Mouse (Mus musculus): ENCODE results near the gene Chrnb1. TPM values are rescaled to one million over a fixed set of nuclear protein-coding genes. Genes with fewer than 3 reads are reported as not detected.
A peak's percentile ranks its signal among the peaks of the same experiment; 100 is the strongest.

Chrnb1 gene
- polyA plus RNA-seq, 1 experiment from 2014 or later, result 1.7 TPM

- no peak for ATAC-seq (ENCODE audit: low FRiP score, low read depth)
- Histone ChIP-seq H3K4me1 (peaks cover 52% of the 10 kb centered on the region), H3K9me3 (no peaks in the 10 kb centered on the region), H3K36me3 (no peaks in the 10 kb centered on the region), H3K27ac (replicated peaks) (peak overlapping the region; percentile 98), H3K27me3 (no peaks in the 10 kb centered on the region), H3K4me2 (replicated peaks) (peak overlapping the region; percentile 89), H3K9ac (replicated peaks) (peak overlapping the region; percentile 76), H3K4me3 (peak overlapping the region; percentile 54)
- 46% methylated on average over 9 of the region's 9 CpGs for WGBS
These were observed 38.2 kb downstream of the Chrnb1 start for GRCm38 (mm10) chr11:69757303-69758089.

DNA sequence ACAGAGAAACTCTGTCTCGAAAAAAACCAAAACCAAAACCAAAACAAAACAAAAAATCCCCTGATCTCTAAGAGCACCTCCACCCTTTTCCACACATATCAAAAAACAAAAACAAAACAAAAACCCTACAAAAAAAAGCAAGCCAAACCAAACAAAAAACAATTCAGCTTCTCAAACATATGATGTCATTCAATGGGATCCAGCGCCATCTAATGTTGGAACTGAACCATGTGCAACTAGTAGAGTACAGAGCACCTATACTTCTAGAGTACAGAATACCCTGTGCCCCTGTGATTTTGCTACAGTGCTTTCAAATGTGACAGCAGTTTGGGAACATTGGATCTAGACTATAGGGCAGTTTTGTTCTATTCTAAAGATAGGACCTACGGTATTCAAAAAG is 41.0 kb downstream of the Chrnb1 start:
- Histone ChIP-seq H3K27me3 (no peaks in the 10 kb centered on the region), H3K4me3 (0 out of 2 replicates have a peak overlapping the region, but pooled peaks have one; percentile 9), H3K4me1 (peaks cover 46% of the 10 kb centered on the region), H3K9me3 (no peaks in the 10 kb centered on the region), H3K4me2 (replicated peaks) (peak overlapping the region; percentile 89), H3K9ac (replicated peaks) (no peak overlapping the region), H3K27ac (replicated peaks) (no peak overlapping the region), H3K36me3 (no peaks in the 10 kb centered on the region)
- 61% methylated on average over 3 of the region's 3 CpGs for WGBS
- ATAC-seq (ENCODE audit: low FRiP score, low read depth), result no peak

- no peak overlapping the region for H3K27ac ChIP-seq (replicated peaks)
- ATAC-seq (ENCODE audit: low FRiP score, low read depth), result no peak
- H3K9ac ChIP-seq (replicated peaks), result no peak overlapping the region
- WGBS, result 90% methylated on average over 5 of the region's 5 CpGs
- H3K27me3 ChIP-seq, result no peaks in the 10 kb centered on the region
- peak overlapping the region; percentile 15; the same call in 1 of the 2 replicates for H3K4me2 ChIP-seq (replicated peaks)
- H3K36me3 ChIP-seq, result no peaks in the 10 kb centered on the region
- peaks cover 44% of the 10 kb centered on the region for H3K4me1 ChIP-seq
- no peaks in the 10 kb centered on the region for H3K9me3 ChIP-seq
- no peak overlapping the region for H3K4me3 ChIP-seq
These were observed 41.5 kb downstream of the Chrnb1 start for GRCm38 (mm10) chr11:69754233-69754632.

- ATAC-seq (ENCODE audit: low FRiP score, low read depth), result no peak
- Histone ChIP-seq H3K27me3 (no peaks in the 10 kb centered on the region), H3K9me3 (no peaks in the 10 kb centered on the region), H3K4me2 (replicated peaks) (no peak overlapping the region), H3K9ac (replicated peaks) (peak overlapping the region; percentile 29; the same call in 1 of the 2 replicates), H3K27ac (replicated peaks) (no peak overlapping the region), H3K4me3 (no peak overlapping the region), H3K36me3 (peaks cover 4% of the 10 kb centered on the region), H3K4me1 (peaks cover 44% of the 10 kb centered on the region)
These were observed 43.1 kb downstream of the Chrnb1 start for GRCm38 (mm10) chr11:69752686-69753085.

GRCm38 (mm10) chr11:69751635-69752034 is 44.1 kb downstream of the Chrnb1 start:
- Histone ChIP-seq H3K27me3 (no peaks in the 10 kb centered on the region), H3K36me3 (peaks cover 13% of the 10 kb centered on the region), H3K4me2 (replicated peaks) (no peak overlapping the region), H3K27ac (replicated peaks) (no peak overlapping the region), H3K9me3 (no peaks in the 10 kb centered on the region), H3K4me1 (peaks cover 35% of the 10 kb centered on the region), H3K4me3 (no peak overlapping the region), H3K9ac (replicated peaks) (no peak overlapping the region)
- ATAC-seq (ENCODE audit: low FRiP score, low read depth), result no peak
- 89% methylated on average over 3 of the region's 3 CpGs for WGBS

Other genes starting within 250 kb of the Chrnb1 start
- 1.9 and 2.3 TPM in 2 replicates for gene Dnah2, start 246.8 kb downstream of the Chrnb1 start, polyA plus RNA-seq (2016; fragmentation: Nextera tagmentation; extraction: Ambion mirVana)
- gene Efnb3, start 235.7 kb downstream of the Chrnb1 start, polyA plus RNA-seq (2016; fragmentation: Nextera tagmentation; extraction: Ambion mirVana), result 78.3 and 84.6 TPM in 2 replicates
- 29.6 and 33.2 TPM in 2 replicates for gene Wrap53, start 215.7 kb downstream of the Chrnb1 start, polyA plus RNA-seq (2016; fragmentation: Nextera tagmentation; extraction: Ambion mirVana)
- gene Trp53, start 215.6 kb downstream of the Chrnb1 start, polyA plus RNA-seq (2016; fragmentation: Nextera tagmentation; extraction: Ambion mirVana), result 109 and 117 TPM in 2 replicates
- 11.4 and 15.2 TPM in 2 replicates for gene Atp1b2, start 190.0 kb downstream of the Chrnb1 start, polyA plus RNA-seq (2016; fragmentation: Nextera tagmentation; extraction: Ambion mirVana)
- gene Shbg, start 178.0 kb downstream of the Chrnb1 start, polyA plus RNA-seq (2016; fragmentation: Nextera tagmentation; extraction: Ambion mirVana), result not detected in 2 replicates
- gene Sat2, start 173.9 kb downstream of the Chrnb1 start, polyA plus RNA-seq (2016; fragmentation: Nextera tagmentation; extraction: Ambion mirVana), result 22.3 and 23.5 TPM in 2 replicates
- 59.2 and 67.1 TPM in 2 replicates for gene Fxr2, start 163.0 kb downstream of the Chrnb1 start, polyA plus RNA-seq (2016; fragmentation: Nextera tagmentation; extraction: Ambion mirVana)
- gene Sox15, start 140.6 kb downstream of the Chrnb1 start, polyA plus RNA-seq (2016; fragmentation: Nextera tagmentation; extraction: Ambion mirVana), result not detected in 2 replicates
- gene Mpdu1, start 133.3 kb downstream of the Chrnb1 start, polyA plus RNA-seq (2016; fragmentation: Nextera tagmentation; extraction: Ambion mirVana), result 79.4 and 79.9 TPM in 2 replicates
- 7.1 and 7.2 TPM in 2 replicates for gene Cd68, start 129.8 kb downstream of the Chrnb1 start, polyA plus RNA-seq (2016; fragmentation: Nextera tagmentation; extraction: Ambion mirVana)
- 608 and 698 TPM in 2 replicates for gene Eif4a1, start 123.5 kb downstream of the Chrnb1 start, polyA plus RNA-seq (2016; fragmentation: Nextera tagmentation; extraction: Ambion mirVana)
- 108 and 113 TPM in 2 replicates for gene Senp3, start 113.9 kb downstream of the Chrnb1 start, polyA plus RNA-seq (2016; fragmentation: Nextera tagmentation; extraction: Ambion mirVana)
- 0.41 and 0.77 TPM in 2 replicates for gene Tnfsf13, start 110.2 kb downstream of the Chrnb1 start, polyA plus RNA-seq (2016; fragmentation: Nextera tagmentation; extraction: Ambion mirVana)
- gene Tnfsf12, start 100.1 kb downstream of the Chrnb1 start, polyA plus RNA-seq (2016; fragmentation: Nextera tagmentation; extraction: Ambion mirVana), result 2.2 and 2.9 TPM in 2 replicates
- 0.65 and 1.3 TPM in 2 replicates for gene Tnfsfm13, start 99.8 kb downstream of the Chrnb1 start, polyA plus RNA-seq (2016; fragmentation: Nextera tagmentation; extraction: Ambion mirVana)
- 32.0 and 37.1 TPM in 2 replicates for gene Polr2a, start 37.3 kb downstream of the Chrnb1 start, polyA plus RNA-seq (2016; fragmentation: Nextera tagmentation; extraction: Ambion mirVana)
- gene Slc35g3, start 34.0 kb downstream of the Chrnb1 start, polyA plus RNA-seq (2016; fragmentation: Nextera tagmentation; extraction: Ambion mirVana), result 0.18 and 0.27 TPM in 2 replicates
- gene Zbtb4, start 30.0 kb downstream of the Chrnb1 start, polyA plus RNA-seq (2016; fragmentation: Nextera tagmentation; extraction: Ambion mirVana), result 2.0 TPM in 2 replicates
- gene Fgf11, start 5.9 kb upstream of the Chrnb1 start, polyA plus RNA-seq (2016; fragmentation: Nextera tagmentation; extraction: Ambion mirVana), result 2.7 and 2.9 TPM in 2 replicates
- gene Tmem102, start 9.7 kb upstream of the Chrnb1 start, polyA plus RNA-seq (2016; fragmentation: Nextera tagmentation; extraction: Ambion mirVana), result 0.42 and 1.2 TPM in 2 replicates
- not detected in 2 replicates for gene Gm39566, start 19.4 kb upstream of the Chrnb1 start, polyA plus RNA-seq (2016; fragmentation: Nextera tagmentation; extraction: Ambion mirVana)
- not detected in 2 replicates for gene Spem2, start 22.5 kb upstream of the Chrnb1 start, polyA plus RNA-seq (2016; fragmentation: Nextera tagmentation; extraction: Ambion mirVana)
- 0.46 TPM in 1 of 2 replicates, not detected in the other for gene Spem1, start 26.2 kb upstream of the Chrnb1 start, polyA plus RNA-seq (2016; fragmentation: Nextera tagmentation; extraction: Ambion mirVana)
- gene Nlgn2, start 41.8 kb upstream of the Chrnb1 start, polyA plus RNA-seq (2016; fragmentation: Nextera tagmentation; extraction: Ambion mirVana), result 14.2 and 14.6 TPM in 2 replicates
- 284 and 302 TPM in 2 replicates for gene Tmem256, start 42.6 kb upstream of the Chrnb1 start, polyA plus RNA-seq (2016; fragmentation: Nextera tagmentation; extraction: Ambion mirVana)
- gene Plscr3, start 50.4 kb upstream of the Chrnb1 start, polyA plus RNA-seq (2016; fragmentation: Nextera tagmentation; extraction: Ambion mirVana), result 62.9 and 70.1 TPM in 2 replicates
- 0.19 and 0.21 TPM in 2 replicates for gene Tnk1, start 62.8 kb upstream of the Chrnb1 start, polyA plus RNA-seq (2016; fragmentation: Nextera tagmentation; extraction: Ambion mirVana)
- gene Tmem95, start 82.1 kb upstream of the Chrnb1 start, polyA plus RNA-seq (2016; fragmentation: Nextera tagmentation; extraction: Ambion mirVana), result not detected in 2 replicates
- gene Kctd11, start 85.5 kb upstream of the Chrnb1 start, polyA plus RNA-seq (2016; fragmentation: Nextera tagmentation; extraction: Ambion mirVana), result 2.7 and 3.3 TPM in 2 replicates
- gene Acap1, start 99.6 kb upstream of the Chrnb1 start, polyA plus RNA-seq (2016; fragmentation: Nextera tagmentation; extraction: Ambion mirVana), result 0.50 and 0.73 TPM in 2 replicates
- 21.8 and 23.2 TPM in 2 replicates for gene 2810408A11Rik, start 105.0 kb upstream of the Chrnb1 start, polyA plus RNA-seq (2016; fragmentation: Nextera tagmentation; extraction: Ambion mirVana)
- gene Neurl4, start 105.1 kb upstream of the Chrnb1 start, polyA plus RNA-seq (2016; fragmentation: Nextera tagmentation; extraction: Ambion mirVana), result 17.4 and 19.3 TPM in 2 replicates
- gene Gps2, start 117.9 kb upstream of the Chrnb1 start, polyA plus RNA-seq (2016; fragmentation: Nextera tagmentation; extraction: Ambion mirVana), result 93.1 and 97.6 TPM in 2 replicates
- 1,395 and 1,465 TPM in 2 replicates for gene Eif5a, start 126.0 kb upstream of the Chrnb1 start, polyA plus RNA-seq (2016; fragmentation: Nextera tagmentation; extraction: Ambion mirVana)
- gene Ybx2, start 139.9 kb upstream of the Chrnb1 start, polyA plus RNA-seq (2016; fragmentation: Nextera tagmentation; extraction: Ambion mirVana), result 5.0 and 5.6 TPM in 2 replicates
- gene Slc2a4, start 152.2 kb upstream of the Chrnb1 start, polyA plus RNA-seq (2016; fragmentation: Nextera tagmentation; extraction: Ambion mirVana), result 8.9 and 9.9 TPM in 2 replicates
- gene Cldn7, start 168.8 kb upstream of the Chrnb1 start, polyA plus RNA-seq (2016; fragmentation: Nextera tagmentation; extraction: Ambion mirVana), result 2.9 and 3.7 TPM in 2 replicates
- 21.4 and 27.5 TPM in 2 replicates for gene Ctdnep1, start 185.2 kb upstream of the Chrnb1 start, polyA plus RNA-seq (2016; fragmentation: Nextera tagmentation; extraction: Ambion mirVana)
- gene Elp5, start 186.6 kb upstream of the Chrnb1 start, polyA plus RNA-seq (2016; fragmentation: Nextera tagmentation; extraction: Ambion mirVana), result 127 and 131 TPM in 2 replicates
- gene Gabarap, start 195.2 kb upstream of the Chrnb1 start, polyA plus RNA-seq (2016; fragmentation: Nextera tagmentation; extraction: Ambion mirVana), result 552 and 567 TPM in 2 replicates
- 89.4 and 96.5 TPM in 2 replicates for gene Phf23, start 199.8 kb upstream of the Chrnb1 start, polyA plus RNA-seq (2016; fragmentation: Nextera tagmentation; extraction: Ambion mirVana)
- 45.3 and 49.2 TPM in 2 replicates for gene Dvl2, start 204.7 kb upstream of the Chrnb1 start, polyA plus RNA-seq (2016; fragmentation: Nextera tagmentation; extraction: Ambion mirVana)
- gene Acadvl, start 219.5 kb upstream of the Chrnb1 start, polyA plus RNA-seq (2016; fragmentation: Nextera tagmentation; extraction: Ambion mirVana), result 50.7 and 57.9 TPM in 2 replicates
- 23.9 and 30.2 TPM in 2 replicates for gene Dlg4, start 221.0 kb upstream of the Chrnb1 start, polyA plus RNA-seq (2016; fragmentation: Nextera tagmentation; extraction: Ambion mirVana)

Data from midbrain, embryonic 12.5 days (tissue).